Mouse (Mus musculus) lung, embryonic 14.5 days (tissue): ENCODE results near the gene Arid4a. TPM values are rescaled to one million over a fixed set of nuclear protein-coding genes. Genes with fewer than 3 reads are reported as not detected.

Experiments
- ATAC-seq: fragments of 200-750 bp; cut with Nextera tagmentation; 2 replicates; pipeline ENCODE4 v1.8.0; 2017; ENCODE audit warnings: mild to moderate bottlenecking, moderate TSS enrichment, moderate library complexity; ENCODE audit not compliant: insufficient read depth
- DNase-seq: peaks from one replicate; pipeline ENCODE4 v3.0.0-alpha.2; 2015
- H3K27ac ChIP-seq: fragments of 300-500 bp; sonication (generic); 2 replicates; pipeline ENCODE4 v1.5.1; 2014; ENCODE audit warnings: low read depth, mild to moderate bottlenecking, moderate library complexity
- H3K27me3 ChIP-seq: fragments of 300-500 bp; sonication (generic); 2 replicates; pipeline ENCODE4 v1.6.1; 2014; ENCODE audit warnings: low read length, control low read depth; ENCODE audit not compliant: insufficient read depth
- H3K36me3 ChIP-seq: fragments of 300-500 bp; sonication (generic); 2 replicates; pipeline ENCODE4 v1.6.1; 2014; ENCODE audit warnings: control low read depth; ENCODE audit not compliant: insufficient read depth
- H3K4me1 ChIP-seq: fragments of 300-500 bp; sonication (generic); 2 replicates; pipeline ENCODE4 v1.6.1; 2014; ENCODE audit warnings: antibody characterized with exemption, control low read depth; ENCODE audit not compliant: insufficient read depth
- H3K4me2 ChIP-seq: fragments of 300-500 bp; sonication (generic); 2 replicates; pipeline ENCODE4 v1.6.1; 2014; ENCODE audit warnings: mild to moderate bottlenecking
- H3K4me3 ChIP-seq: fragments of 300-500 bp; sonication (generic); 2 replicates; pipeline ENCODE4 v1.5.1; 2014; ENCODE audit warnings: low read depth, low read length
- H3K9ac ChIP-seq: fragments of 300-500 bp; sonication (generic); 2 replicates; pipeline ENCODE4 v1.6.1; 2014
- H3K9me3 ChIP-seq: fragments of 300-500 bp; sonication (generic); 2 replicates; pipeline ENCODE4 v1.6.1; 2016; ENCODE audit warnings: low read depth, low read length, control low read depth
- CTCF ChIP-seq: IDR thresholded peaks from 2 replicates; pipeline ENCODE4 v1.5.1; 2016; ENCODE audit warnings: antibody characterized with exemption, low read depth
- WGBS: fragments of 180-500 bp; shearing (Covaris S2); extraction: QIAGEN DNeasy Blood & Tissue Kit; methylation state at CpG from one replicate; pipeline ENCODE4 v1.1.7; 2014; 5-methylcytosine and 5-hydroxymethylcytosine counted together
- polyA plus RNA-seq: library from polyadenylated mRNA; unstranded; fragments of >200 nt; fragmentation: Nextera tagmentation; extraction: Ambion mirVana; gene quantifications from 2 replicates; pipeline ENCODE4 v1.2.1, GENCODE M21; 2014

Gene Arid4a
- polyA plus RNA-seq, 1 experiment from 2014 or later, result 35.9 TPM

GRCm38 (mm10) chr12:70974441-70975266 lies 41.1 kb upstream of the Arid4a start, which contains the start of gene Psma3:
Psma3 (plus strand) TSS chr12:70974621.
- WGBS, result under 1% methylated on average over 71 of the region's 71 CpGs
- Histone ChIP-seq H3K9ac (peak within 1 kb of the TSS; percentile 97), H3K36me3 (peaks cover 17% of the 10 kb centered on the region), H3K4me3 (peak within 1 kb of the TSS; percentile 99), H3K4me1 (no peaks in the 10 kb centered on the region; the same call in 1 of the 2 replicates), H3K9me3 (no peaks in the 10 kb centered on the region), H3K27ac (peak within 1 kb of the TSS; percentile 96), H3K4me2 (peak within 1 kb of the TSS; percentile 71), H3K27me3 (no peaks in the 10 kb centered on the region)
- ATAC-seq, result peak; percentile 99
- DNase-seq, result peak; percentile 98
- no peak for TF ChIP-seq CTCF

GRCm38 (mm10) chr12:70975406-70975805 lies 40.4 kb upstream of the Arid4a start:
- no peaks in the 10 kb centered on the region for H3K27me3 ChIP-seq
- peak overlapping the region; percentile 71 for H3K4me2 ChIP-seq
- TF ChIP-seq CTCF, result no peak
- no peaks in the 10 kb centered on the region; the same call in 1 of the 2 replicates for H3K4me1 ChIP-seq
- peaks cover 24% of the 10 kb centered on the region for H3K36me3 ChIP-seq
- ATAC-seq, result no peak
- DNase-seq, result peak; percentile 36
- 22% methylated on average over 10 of the region's 10 CpGs for WGBS
- H3K9me3 ChIP-seq, result no peaks in the 10 kb centered on the region
- H3K4me3 ChIP-seq, result peak overlapping the region; percentile 99
- peak overlapping the region; percentile 97 for H3K9ac ChIP-seq
- peak overlapping the region; percentile 96 for H3K27ac ChIP-seq

GRCm38 (mm10) chr12:70975891-70976290 lies 39.9 kb upstream of the Arid4a start:
- ATAC-seq, result no peak
- 58% methylated on average over 3 of the region's 3 CpGs for WGBS
- H3K27ac ChIP-seq, result no peak overlapping the region

GRCm38 (mm10) chr12:70978345-70978744 lies 37.4 kb upstream of the Arid4a start:
- DNase-seq, result no peak

More at GRCm38 (mm10) chr12:70975891-70976290, 39.9 kb upstream of the Arid4a start:
- Histone ChIP-seq H3K9me3 (no peaks in the 10 kb centered on the region), H3K27me3 (no peaks in the 10 kb centered on the region), H3K4me2 (peak overlapping the region; percentile 71), H3K9ac (peak overlapping the region; percentile 97), H3K4me1 (no peaks in the 10 kb centered on the region; the same call in 1 of the 2 replicates), H3K36me3 (peaks cover 29% of the 10 kb centered on the region), H3K4me3 (peak overlapping the region; percentile 99)
- no peak for DNase-seq
- no peak for TF ChIP-seq CTCF

GRCm38 (mm10) chr12:70984855-70985550 lies 30.8 kb upstream of the Arid4a start:
- Histone ChIP-seq H3K27ac (no peak overlapping the region), H3K36me3 (peaks cover 92% of the 10 kb centered on the region), H3K9ac (no peak overlapping the region), H3K4me2 (no peak overlapping the region), H3K4me1 (no peaks in the 10 kb centered on the region), H3K9me3 (no peaks in the 10 kb centered on the region), H3K4me3 (no peak overlapping the region), H3K27me3 (no peaks in the 10 kb centered on the region)
- ATAC-seq (no peak), DNase-seq (no peak)
- WGBS, result 90% methylated on average over 7 of the region's 7 CpGs
- no peak for TF ChIP-seq CTCF

More at GRCm38 (mm10) chr12:70978345-70978744, 37.4 kb upstream of the Arid4a start:
- no peaks in the 10 kb centered on the region; the same call in 1 of the 2 replicates for H3K4me1 ChIP-seq
- no peaks in the 10 kb centered on the region for H3K9me3 ChIP-seq
- H3K27ac ChIP-seq, result no peak overlapping the region
- TF ChIP-seq CTCF, result no peak
- no peak overlapping the region for H3K9ac ChIP-seq
- WGBS, result 83% methylated on average over 7 of the region's 7 CpGs
- no peak overlapping the region for H3K4me2 ChIP-seq
- H3K4me3 ChIP-seq, result no peak overlapping the region
- no peaks in the 10 kb centered on the region for H3K27me3 ChIP-seq
- ATAC-seq, result no peak
- H3K36me3 ChIP-seq, result peaks cover 47% of the 10 kb centered on the region

GRCm38 (mm10) chr12:70997225-70997624 lies 18.6 kb upstream of the Arid4a start:
- WGBS, result 90% methylated on average over 5 of the region's 5 CpGs
- H3K4me3 ChIP-seq, result no peak overlapping the region
- H3K9me3 ChIP-seq, result no peaks in the 10 kb centered on the region
- H3K36me3 ChIP-seq, result peaks cover 60% of the 10 kb centered on the region
- no peak for ATAC-seq
- no peak overlapping the region for H3K9ac ChIP-seq
- H3K4me2 ChIP-seq, result no peak overlapping the region
- 0 out of 2 replicates have a peak, but pooled peaks cover 3% of the 10 kb centered on the region for H3K4me1 ChIP-seq
- no peak for DNase-seq
- H3K27ac ChIP-seq, result no peak overlapping the region
- no peak for TF ChIP-seq CTCF
- H3K27me3 ChIP-seq, result no peaks in the 10 kb centered on the region
